Comparison of ENCODE assay signal across 20 mouse cellular contexts in genomic region chr15:63171003-63171402, GRCm38 (mm10).
A peak's percentile ranks its signal among the peaks of the same experiment; 100 is the strongest.
DNase-seq lines count a peak whose midpoint lies in the region; ATAC-seq lines count a peak whose summit lies in the region.
"Had no signal": no experiment of that assay in that cellular context is flagged by ENCODE, and none has a peak within 500 bp of the region (broad histone marks: within the 10 kb centered on the region; RNA-seq: fewer than 3 reads in every experiment).

No protein-coding gene starts in this region.

- H3K27ac ChIP-seq in intestine, embryonic 15.5 days, result no peak overlapping the region
- no peak overlapping the region for H3K27ac ChIP-seq in intestine, embryonic 16.5 days (ENCODE audit: low read length)
- H3K27ac ChIP-seq: embryonic facial prominence, embryonic 13.5 days; forebrain, embryonic 10.5 days; forebrain, embryonic 12.5 days had no signal

- no peaks in the 10 kb centered on the region for H3K4me1 ChIP-seq in intestine, embryonic 15.5 days (replicated peaks)
- H3K4me1 ChIP-seq in intestine, embryonic 16.5 days (ENCODE audit: control insufficient read depth, insufficient read depth, low read length), result peaks cover 4% of the 10 kb centered on the region; the same call in 1 of the 2 replicates
- H3K4me1 ChIP-seq: embryonic facial prominence, embryonic 15.5 days; forebrain, embryonic 10.5 days; forebrain, embryonic 12.5 days had no signal

- no peaks in the 10 kb centered on the region for H3K9me3 ChIP-seq in intestine, embryonic 15.5 days
- no peaks in the 10 kb centered on the region for H3K9me3 ChIP-seq in intestine, embryonic 16.5 days (ENCODE audit: control insufficient read depth, low read length)
- H3K9me3 ChIP-seq: embryonic facial prominence, embryonic 13.5 days; embryonic facial prominence, embryonic 15.5 days; forebrain, embryonic 10.5 days; forebrain, embryonic 12.5 days had no signal

- no peak overlapping the region for H3K4me3 ChIP-seq in intestine, embryonic 15.5 days (replicated peaks)
- H3K4me3 ChIP-seq in intestine, embryonic 16.5 days (ENCODE audit: low read length), result no peak overlapping the region
- H3K4me3 ChIP-seq: embryonic facial prominence, embryonic 13.5 days; embryonic facial prominence, embryonic 15.5 days; erythroblast, embryonic 14.5 days; forebrain, embryonic 10.5 days; forebrain, embryonic 12.5 days had no signal

- ATAC-seq in intestine, embryonic 15.5 days, result peak; percentile 51; the same call in 1 of the 2 replicates
- ATAC-seq in intestine, embryonic 16.5 days, result peak; percentile 58; the same call in 1 of the 2 replicates

- DNase-seq in large intestine, adult 2 months (ENCODE audit: low read depth, low spot score), result peak; percentile 18
- DNase-seq in layer of hippocampus, adult 8-10 months (ENCODE audit: low spot score in 2 of 2), result no peak
- DNase-seq in kidney, adult 8-10 months, result no peak
- DNase-seq: adrenal gland, adult 2 months; adrenal gland, postnatal 10 days; adrenal gland, postnatal 25 days; cerebellum, adult 11 months; cerebellum, adult 18-20 months; cerebellum, adult 8-10 months; cerebellum, adult 9-11 months; cerebellum, postnatal 14 days; cerebellum, postnatal 36 days; embryo, embryonic 11 days had no signal

- H3K36me3 ChIP-seq in intestine, embryonic 15.5 days, result no peaks in the 10 kb centered on the region
- H3K36me3 ChIP-seq in intestine, embryonic 16.5 days (ENCODE audit: control insufficient read depth, insufficient read depth, low read length), result no peaks in the 10 kb centered on the region
- H3K36me3 ChIP-seq: embryonic facial prominence, embryonic 13.5 days; embryonic facial prominence, embryonic 15.5 days; forebrain, embryonic 10.5 days; forebrain, embryonic 12.5 days had no signal

- H3K9ac ChIP-seq in intestine, embryonic 15.5 days, result no peak overlapping the region
- H3K9ac ChIP-seq in intestine, embryonic 16.5 days (ENCODE audit: low read depth, low read length), result no peak overlapping the region
- H3K9ac ChIP-seq: embryonic facial prominence, embryonic 13.5 days; embryonic facial prominence, embryonic 15.5 days; forebrain, embryonic 12.5 days had no signal

- no peaks in the 10 kb centered on the region for H3K27me3 ChIP-seq in intestine, embryonic 15.5 days (replicated peaks)
- no peaks in the 10 kb centered on the region for H3K27me3 ChIP-seq in intestine, embryonic 16.5 days (replicated peaks; ENCODE audit: control insufficient read depth, insufficient read depth, low read length)
- H3K27me3 ChIP-seq: embryonic facial prominence, embryonic 13.5 days; embryonic facial prominence, embryonic 15.5 days; forebrain, embryonic 12.5 days had no signal

- no peak overlapping the region for H3K4me2 ChIP-seq in intestine, embryonic 15.5 days (replicated peaks)
- no peak overlapping the region for H3K4me2 ChIP-seq in intestine, embryonic 16.5 days (ENCODE audit: low read depth, low read length)
- H3K4me2 ChIP-seq: embryonic facial prominence, embryonic 13.5 days; embryonic facial prominence, embryonic 15.5 days; forebrain, embryonic 12.5 days had no signal
